8 mouse cellular contexts compared by ENCODE assay signal in the genomic region with DNA sequence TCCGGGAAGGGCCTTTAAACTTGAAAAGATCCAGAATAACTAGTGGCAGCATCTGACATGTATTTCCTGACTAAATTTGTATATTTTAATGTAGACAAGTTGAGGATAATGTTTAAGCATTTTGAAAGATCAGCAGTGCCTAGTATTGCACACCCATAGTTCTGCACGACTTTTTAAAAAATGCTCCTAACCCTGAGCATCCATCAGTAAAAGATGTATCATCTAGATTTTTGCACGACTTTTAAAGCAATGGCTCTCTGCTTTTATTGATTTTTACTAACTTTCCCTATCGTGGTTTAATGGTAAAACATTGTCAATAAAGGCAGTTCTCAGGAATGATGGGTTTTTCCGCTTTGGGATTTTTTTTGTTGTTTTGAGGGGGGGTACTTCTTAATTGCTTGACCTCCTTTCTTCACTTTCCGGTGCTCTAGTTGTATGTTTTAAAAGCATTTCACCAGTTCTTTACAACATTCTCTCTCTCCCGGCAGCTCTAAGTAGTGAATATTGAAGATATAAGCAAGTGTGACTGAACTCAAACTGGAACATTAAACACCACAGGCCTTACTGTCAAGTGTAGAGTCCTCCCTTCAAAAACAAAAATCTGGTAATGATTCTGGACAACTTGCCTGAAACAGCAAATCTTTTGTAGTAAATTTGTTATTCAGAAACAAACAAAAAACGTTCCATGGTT. TPM values are rescaled to one million over a fixed set of nuclear protein-coding genes. Genes with fewer than 3 reads are reported as not detected.
DNase-seq lines count a peak whose midpoint lies in the region; ATAC-seq and TF ChIP-seq lines count a peak whose summit lies in the region.

No protein-coding gene starts in this region.

- peak overlapping the region; percentile 90 for H3K27ac ChIP-seq in heart, embryonic 10.5 days
- peak overlapping the region; percentile 9; the same call in 1 of the 2 replicates for H3K27ac ChIP-seq in CH12.LX (ENCODE audit: insufficient read depth, low read depth)
- peak overlapping the region; percentile 94 for H3K27ac ChIP-seq in forebrain, embryonic 15.5 days (replicated peaks)
- H3K27ac ChIP-seq in liver, embryonic 15.5 days (replicated peaks): peak overlapping the region; percentile 84

- peaks cover 18% of the 10 kb centered on the region for H3K36me3 ChIP-seq in heart, embryonic 10.5 days
- peaks cover 0 to 3% of the 10 kb centered on the region in 2 experiments for H3K36me3 ChIP-seq in CH12.LX (replicated peaks in 1 of 2; ENCODE audit: control insufficient read depth in 1 of 2, insufficient read depth in 1 of 2, low read length in 1 of 2)
- 0 out of 2 replicates have a peak, but pooled peaks cover 3% of the 10 kb centered on the region for H3K36me3 ChIP-seq in forebrain, embryonic 15.5 days
- peaks cover 19% of the 10 kb centered on the region for H3K36me3 ChIP-seq in liver, embryonic 15.5 days (replicated peaks)

- H3K9ac ChIP-seq in CH12.LX (ENCODE audit: insufficient read depth, low read depth): peak overlapping the region; percentile 53; the same call in 1 of the 2 replicates
- H3K9ac ChIP-seq in forebrain, embryonic 15.5 days (replicated peaks): peak overlapping the region; percentile 46
- H3K9ac ChIP-seq in liver, embryonic 15.5 days: peak overlapping the region; percentile 62

- no peaks in the 10 kb centered on the region for H3K4me1 ChIP-seq in heart, embryonic 10.5 days
- H3K4me1 ChIP-seq in CH12.LX (ENCODE audit: control insufficient read depth in 1 of 2, insufficient read depth in 2 of 2): 0 out of 4 replicates have a peak, but pooled peaks cover 0 to 7% of the 10 kb centered on the region in 2 experiments
- H3K4me1 ChIP-seq in forebrain, embryonic 15.5 days: peaks cover 21% of the 10 kb centered on the region
- peaks cover 21% of the 10 kb centered on the region for H3K4me1 ChIP-seq in liver, embryonic 15.5 days (replicated peaks)

- no peaks in the 10 kb centered on the region for H3K9me3 ChIP-seq in heart, embryonic 10.5 days
- no peaks in the 10 kb centered on the region for H3K9me3 ChIP-seq in CH12.LX (replicated peaks; ENCODE audit: low read length)
- H3K9me3 ChIP-seq in forebrain, embryonic 15.5 days: no peaks in the 10 kb centered on the region
- no peaks in the 10 kb centered on the region for H3K9me3 ChIP-seq in liver, embryonic 15.5 days (replicated peaks)

- no peak for ATAC-seq in forebrain, embryonic 15.5 days (replicated peaks)
- ATAC-seq in liver, embryonic 15.5 days (ENCODE audit: insufficient read depth): no peak
- ATAC-seq in frontal cortex, adult (ENCODE audit: low TSS enrichment): no peak

- no peak for DNase-seq in heart, embryonic 10.5 days (ENCODE audit: low spot score)
- no peak for DNase-seq in heart, adult 11 months
- DNase-seq in CH12.LX (ENCODE audit: extremely low read depth): no peak
- DNase-seq in right cerebral cortex, postnatal 25 days: no peak
- DNase-seq in Muller cell, postnatal 12 days (ENCODE audit: inconsistent ontology term): no peak

- no peak for TF ChIP-seq POLR2A in CH12.LX (IDR thresholded peaks at IDR 0.05; ENCODE audit: low read depth, low read length)

- H3K4me2 ChIP-seq in CH12.LX (ENCODE audit: insufficient read depth, low read depth, poor library complexity, severe bottlenecking): peak overlapping the region; percentile 70; the same call in 1 of the 2 replicates
- peak overlapping the region; percentile 55 for H3K4me2 ChIP-seq in forebrain, embryonic 15.5 days (replicated peaks)
- peak overlapping the region; percentile 70 for H3K4me2 ChIP-seq in liver, embryonic 15.5 days

- peak overlapping the region; percentile 61 for H3K4me3 ChIP-seq in heart, embryonic 10.5 days
- H3K4me3 ChIP-seq in CH12.LX (replicated peaks in 1 of 3; ENCODE audit: low read depth in 2 of 3, low read length in 2 of 3, poor library complexity in 1 of 3): peak overlapping the region in 2 of 3 experiments; percentile 23 to 32
- H3K4me3 ChIP-seq in forebrain, embryonic 15.5 days: peak overlapping the region; percentile 48
- peak overlapping the region; percentile 68 for H3K4me3 ChIP-seq in liver, embryonic 15.5 days (replicated peaks)

- no peaks in the 10 kb centered on the region for H3K27me3 ChIP-seq in heart, embryonic 10.5 days (ENCODE audit: insufficient read depth, poor library complexity, severe bottlenecking)
- H3K27me3 ChIP-seq in CH12.LX (replicated peaks): no peaks in the 10 kb centered on the region
- H3K27me3 ChIP-seq in forebrain, embryonic 15.5 days: no peaks in the 10 kb centered on the region
- no peaks in the 10 kb centered on the region for H3K27me3 ChIP-seq in liver, embryonic 15.5 days

- 0 out of 2 replicates have a peak, but pooled peaks cover 4% of the 10 kb centered on the region for H3K79me2 ChIP-seq in CH12.LX (replicated peaks; ENCODE audit: control insufficient read depth, extremely low read depth, insufficient read depth, poor library complexity, severe bottlenecking)

- 32% methylated on average over 8 of the region's 8 CpGs for WGBS in heart, embryonic 10.5 days
- WGBS in forebrain, embryonic 15.5 days: 25% methylated on average over 8 of the region's 8 CpGs
- WGBS in liver, embryonic 15.5 days (ENCODE audit: insufficient replicate concordance): 24% methylated on average over 8 of the region's 8 CpGs

- in situ Hi-C loops in CH12.LX (cut with MboI; ENCODE audit: low pct_ligation_motif_present, low pct_unique_long_range_greater_than_20kb, low sequenced_read_pairs): no loop called here

- no peak for TF ChIP-seq RAD21 in CH12.LX (IDR thresholded peaks at IDR 0.05; ENCODE audit: low read depth, low read length)

- no peak for TF ChIP-seq EP300 in CH12.LX (IDR thresholded peaks at IDR 0.05; ENCODE audit: low read length)

- TF ChIP-seq CTCF in CH12.LX (conservative IDR thresholded peaks at IDR 0.05 in 1 of 2, IDR thresholded peaks at IDR 0.05 in 1 of 2; ENCODE audit: low read depth in 2 of 2, low read length in 2 of 2): no peak

- dilution Hi-C loops in CH12.LX (cut with MboI; ENCODE audit: extremely low pct_ligation_motif_present, extremely low pct_unique_long_range_greater_than_20kb, low sequenced_read_pairs): no loop called here

TF ChIP-seq in CH12.LX, 34 proteins besides CTCF, POLR2A, EP300 and RAD21:
- TF ChIP-seq TBP (conservative IDR thresholded peaks at IDR 0.05; ENCODE audit: low read depth, low read length) (0 out of 2 replicates have a peak, but pooled peaks have one; percentile 13), SIN3A (IDR thresholded peaks at IDR 0.05; ENCODE audit: low read length) (no peak), MXI1 (IDR thresholded peaks at IDR 0.05; ENCODE audit: low read depth, low read length) (peak; percentile 80; the same call in 1 of the 2 replicates), MAZ (IDR thresholded peaks at IDR 0.05; ENCODE audit: low read depth, low read length) (0 out of 2 replicates have a peak, but pooled peaks have one; percentile 59)

RNA-seq across cellular contexts. Expression of gene Zcchc13, which starts 12.8 kb away (rescaled TPM):
- not detected in 2 replicates for polyA plus RNA-seq in heart, embryonic 10.5 days (2016; fragmentation: Nextera tagmentation; extraction: Ambion mirVana)
- 0.71 and 1.7 TPM in 2 replicates for total RNA-seq in CH12.LX (2012; rRNA removed)
- not detected in 2 replicates for total RNA-seq in CH12.LX (2014; rRNA removed)
- polyA plus RNA-seq in CH12.LX (2012; ENCODE audit: insufficient read length, low read depth): not detected in 2 replicates
- not detected in 2 replicates for polyA plus RNA-seq in forebrain, embryonic 15.5 days (2015; fragmentation: Nextera tagmentation; extraction: Ambion mirVana)
- not detected in 2 replicates for polyA plus RNA-seq in liver, embryonic 15.5 days (2015; fragmentation: Nextera tagmentation; extraction: Ambion mirVana)

Comparison
In these comparisons a context has a peak if more than half of its experiments do, and no peak if none do; other contexts are left out.
1. H3K27ac ChIP-seq: peak in every context shown above with its lines; median percentile 94 in forebrain, embryonic 15.5 days; 90 in heart, embryonic 10.5 days; 84 in liver, embryonic 15.5 days; 9 in CH12.LX.